Mouse (Mus musculus) heart, adult 2 months (tissue): ENCODE results near the gene Gnaq.

ENCODE experiments used
- CTCF ChIP-seq: fragments of 200-600 bp; IDR thresholded peaks from 2 replicates; pipeline ENCODE4 v1.8.1; 2022; ENCODE audit warnings: antibody characterized with exemption, mild to moderate bottlenecking, moderate library complexity
- EP300 ChIP-seq: fragments of 200-500 bp; IDR thresholded peaks from 2 replicates; pipeline ENCODE4 v1.6.1; 2011; ENCODE audit warnings: low read depth, low read length, control low read depth; ENCODE audit not compliant: insufficient read depth

- TF ChIP-seq CTCF (peak; percentile 81), EP300 (no peak)
Measured at GRCm38 (mm10) chr19:16128715-16129114, 3.9 kb upstream of the Gnaq start.
